Mouse (Mus musculus) megakaryocyte, embryonic 14.5 days (primary cell): Measurements from ENCODE around the gene Ppil4. TPM values are rescaled to one million over a fixed set of nuclear protein-coding genes. Genes with fewer than 3 reads are reported as not detected.

Experiments
- H3K27me3 ChIP-seq: replicated peaks from 2 replicates; pipeline ENCODE3; 2012; ENCODE audit warnings: inconsistent platforms
- H3K36me3 ChIP-seq: replicated peaks from 2 replicates; pipeline ENCODE3; 2012; ENCODE audit warnings: low read length, inconsistent platforms, mixed read lengths
- H3K4me1 ChIP-seq: 2 replicates; pipeline ENCODE4 v1.6.1; 2012; ENCODE audit warnings: inconsistent platforms
- H3K4me3 ChIP-seq: replicated peaks from 2 replicates; pipeline ENCODE3; 2012; ENCODE audit warnings: moderate library complexity, mild to moderate bottlenecking, inconsistent platforms
- H3K9me3 ChIP-seq: 2 replicates; pipeline ENCODE4 v1.6.1; 2012; ENCODE audit warnings: inconsistent platforms
- FLI1 ChIP-seq: IDR thresholded peaks from 2 replicates; pipeline ENCODE4 v1.6.1; 2012; ENCODE audit warnings: low read length, inconsistent platforms, mixed read lengths
- GATA1 ChIP-seq: IDR thresholded peaks from 3 replicates; pipeline ENCODE4 v1.6.1; 2012; ENCODE audit warnings: mixed read lengths, low read length, inconsistent platforms, borderline replicate concordance
- polyA plus RNA-seq: library from polyadenylated mRNA; stranded (reverse); fragments of >175 nt; gene quantifications from 2 replicates; pipeline ENCODE4 v1.2.3, GENCODE M21; 2012; ENCODE audit warnings: low replicate concordance; ENCODE audit not compliant: insufficient read depth

Ppil4 gene
- polyA plus RNA-seq, 1 experiment, result 3.8 TPM

- Histone ChIP-seq H3K9me3 (no peaks in the 10 kb centered on the region), H3K36me3 (no peaks in the 10 kb centered on the region), H3K27me3 (peaks cover 57% of the 10 kb centered on the region), H3K4me3 (no peak overlapping the region), H3K4me1 (peaks cover 29% of the 10 kb centered on the region)
- no peak for TF ChIP-seq FLI1
- no peak for TF ChIP-seq GATA1
Observed at GRCm38 (mm10) chr10:7870571-7871315, 78.1 kb downstream of the Ppil4 start.

GRCm38 (mm10) chr10:7871381-7872020 is 78.8 kb downstream of the Ppil4 start:
- TF ChIP-seq FLI1, result no peak
- Histone ChIP-seq H3K4me3 (no peak overlapping the region), H3K27me3 (peaks cover 52% of the 10 kb centered on the region), H3K9me3 (no peaks in the 10 kb centered on the region), H3K4me1 (peaks cover 29% of the 10 kb centered on the region), H3K36me3 (no peaks in the 10 kb centered on the region)

Other genes starting within 250 kb of the Ppil4 start
- gene Lrp11, start 203.1 kb upstream of the Ppil4 start, polyA plus RNA-seq, result 0.56 TPM in 1 of 2 replicates, not detected in the other
- gene Nup43, start 125.4 kb upstream of the Ppil4 start, polyA plus RNA-seq, result 0.50 TPM in 1 of 2 replicates, not detected in the other
- gene Pcmt1, start 111.8 kb upstream of the Ppil4 start, polyA plus RNA-seq, result 15.2 and 46.3 TPM in 2 replicates
- gene Lats1, start 111.7 kb upstream of the Ppil4 start, polyA plus RNA-seq, result 0.89 and 0.95 TPM in 2 replicates
- gene Katna1, start 66.9 kb upstream of the Ppil4 start, polyA plus RNA-seq, result 2.1 TPM in 1 of 2 replicates, not detected in the other
- 26.3 and 36.1 TPM in 2 replicates for gene Ginm1, start 67 bp upstream of the Ppil4 start, polyA plus RNA-seq
- 0.34 and 0.40 TPM in 2 replicates for gene Zc3h12d, start 39.6 kb downstream of the Ppil4 start, polyA plus RNA-seq
- 3.1 and 8.0 TPM in 2 replicates for gene Tab2, start 163.3 kb downstream of the Ppil4 start, polyA plus RNA-seq